Mouse (Mus musculus) thymus, postnatal 14 days (tissue): ENCODE measurements at regions not wholly inside any gene's neighbourhood (a gene's known extent, or its start where the extent isn't known, plus 50 kb on each side); places are given as distances from the start of the nearest gene placed in this dataset.

Experiments used
- DNase-seq: peaks from one replicate; pipeline ENCODE4 v3.0.0; 2021

DNA sequence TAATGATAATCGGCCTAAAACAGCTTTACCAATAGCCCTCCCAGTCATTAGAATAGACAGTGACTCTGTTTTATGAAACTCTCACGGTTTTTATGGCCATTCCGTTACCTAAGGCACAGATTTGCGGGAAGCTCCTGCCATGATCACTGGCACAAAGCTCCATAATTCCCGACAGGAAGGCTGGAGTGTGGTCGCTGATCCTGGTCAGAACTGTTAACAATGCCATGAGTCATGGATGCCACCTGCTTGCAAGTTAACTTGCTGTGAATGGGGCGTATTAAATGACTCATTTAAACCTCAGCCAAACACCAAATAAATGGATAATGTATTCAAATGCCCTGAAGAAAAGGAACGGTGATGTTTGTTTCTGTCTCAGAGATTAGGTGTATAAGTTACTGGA, 559.9 kb upstream of the Map3k7 start:
- no peak for DNase-seq

GRCm38 (mm10) chr4:31404840-31405714, 558.8 kb upstream of the Map3k7 start:
- DNase-seq = no peak

DNA sequence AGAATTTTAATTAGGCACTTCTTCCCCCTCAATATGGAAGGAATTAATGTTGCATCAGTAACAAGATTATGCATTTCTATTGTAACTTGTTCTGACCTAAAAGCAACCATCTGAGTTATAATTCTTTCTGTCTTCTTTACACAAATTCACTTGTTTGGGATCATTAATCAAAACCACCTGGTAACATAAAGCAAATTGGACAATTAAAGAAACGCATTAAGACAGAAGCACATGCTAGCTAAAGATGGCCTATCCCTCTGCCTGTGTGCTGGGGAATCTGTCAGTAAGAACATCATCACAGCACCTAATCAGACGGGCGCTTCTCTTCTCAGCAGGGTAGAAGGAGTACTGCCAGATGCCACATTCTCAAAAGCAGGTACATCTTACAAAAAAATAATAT, 553.7 kb upstream of the Map3k7 start:
- DNase-seq = no peak

GRCm38 (mm10) chr4:31411770-31412525, 551.9 kb upstream of the Map3k7 start:
- no peak for DNase-seq

- no peak for DNase-seq
Measured at GRCm38 (mm10) chr4:31417161-31417560, 546.7 kb upstream of the Map3k7 start.

DNA sequence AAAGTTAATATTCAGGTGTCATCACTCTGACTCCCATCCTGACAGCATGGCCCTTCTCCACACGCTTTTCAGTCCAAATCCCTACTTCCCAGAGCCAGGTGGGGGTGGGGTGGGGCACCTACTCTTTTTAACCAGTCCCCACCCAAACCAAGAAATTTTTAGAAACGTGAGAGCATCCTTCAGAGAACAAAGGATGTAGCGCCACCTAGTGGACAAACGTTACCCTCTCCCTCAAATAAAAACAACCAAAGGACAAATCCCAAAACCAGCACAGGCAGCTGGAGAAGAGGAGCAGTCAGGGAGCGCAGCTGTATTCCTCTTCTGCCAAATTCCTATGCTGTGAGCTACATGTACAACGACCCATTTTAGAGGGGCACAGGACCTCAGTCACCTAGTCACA, 544.7 kb upstream of the Map3k7 start:
- peak; percentile 9 for DNase-seq

DNA sequence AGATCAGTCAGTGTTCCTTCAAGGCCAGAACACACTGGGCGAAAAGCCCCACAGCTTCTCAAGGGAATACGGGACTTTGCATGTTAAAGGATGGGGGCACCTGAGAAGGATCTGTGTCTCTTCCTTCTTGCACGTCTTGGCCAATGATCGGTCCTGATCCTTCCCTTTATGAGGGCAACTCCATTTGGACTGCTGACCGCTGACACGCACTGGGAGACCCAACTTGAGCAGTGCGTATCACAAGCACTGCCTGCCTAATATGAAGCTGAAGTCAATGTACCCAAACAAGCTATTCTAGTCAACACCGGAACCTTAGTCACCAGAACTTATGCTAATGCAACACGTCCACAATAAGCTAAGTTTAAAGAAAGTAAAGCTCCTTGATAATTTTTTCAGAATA, 543.7 kb upstream of the Map3k7 start:
- no peak for DNase-seq

GRCm38 (mm10) chr4:31421386-31421785, 542.5 kb upstream of the Map3k7 start:
- no peak for DNase-seq

DNA sequence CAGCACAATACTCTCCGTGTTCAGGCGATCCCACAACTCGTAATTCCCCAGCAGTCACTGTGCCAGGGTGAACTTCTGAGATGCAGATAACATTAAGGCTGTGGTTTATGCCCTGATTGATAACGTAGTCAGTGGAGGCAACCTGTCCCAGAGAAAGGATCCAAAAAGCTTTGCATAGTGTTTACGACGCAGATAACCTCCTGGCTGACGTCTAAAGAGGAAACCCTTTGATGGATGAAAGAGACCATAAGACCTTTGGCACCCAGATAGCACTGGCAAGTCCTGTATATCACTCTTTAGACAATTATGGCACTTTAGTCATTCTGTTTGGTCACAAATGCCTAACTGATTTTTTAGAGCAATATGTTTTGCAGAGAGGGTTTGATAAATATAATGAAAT, 538.8 kb upstream of the Map3k7 start:
- DNase-seq = no peak

DNA sequence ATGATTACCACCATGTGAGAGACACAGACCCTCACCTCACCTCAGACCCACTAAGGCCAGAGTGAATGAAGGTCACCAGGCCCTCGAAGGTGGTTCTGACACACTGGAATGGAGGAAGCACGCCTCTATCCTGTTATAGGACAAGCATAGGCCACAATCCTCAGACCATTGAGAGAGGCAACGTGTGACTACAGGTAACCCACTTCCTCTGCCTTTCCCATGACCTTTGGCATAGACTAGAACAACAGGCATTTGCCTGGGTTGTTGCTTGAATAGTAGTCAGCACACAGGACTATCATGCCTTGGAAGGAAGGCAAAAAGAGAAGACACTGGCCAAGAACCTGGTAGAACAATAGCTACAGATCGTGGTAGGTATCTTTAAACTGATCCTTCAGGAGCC, 538.2 kb upstream of the Map3k7 start:
- DNase-seq = no peak

DNA sequence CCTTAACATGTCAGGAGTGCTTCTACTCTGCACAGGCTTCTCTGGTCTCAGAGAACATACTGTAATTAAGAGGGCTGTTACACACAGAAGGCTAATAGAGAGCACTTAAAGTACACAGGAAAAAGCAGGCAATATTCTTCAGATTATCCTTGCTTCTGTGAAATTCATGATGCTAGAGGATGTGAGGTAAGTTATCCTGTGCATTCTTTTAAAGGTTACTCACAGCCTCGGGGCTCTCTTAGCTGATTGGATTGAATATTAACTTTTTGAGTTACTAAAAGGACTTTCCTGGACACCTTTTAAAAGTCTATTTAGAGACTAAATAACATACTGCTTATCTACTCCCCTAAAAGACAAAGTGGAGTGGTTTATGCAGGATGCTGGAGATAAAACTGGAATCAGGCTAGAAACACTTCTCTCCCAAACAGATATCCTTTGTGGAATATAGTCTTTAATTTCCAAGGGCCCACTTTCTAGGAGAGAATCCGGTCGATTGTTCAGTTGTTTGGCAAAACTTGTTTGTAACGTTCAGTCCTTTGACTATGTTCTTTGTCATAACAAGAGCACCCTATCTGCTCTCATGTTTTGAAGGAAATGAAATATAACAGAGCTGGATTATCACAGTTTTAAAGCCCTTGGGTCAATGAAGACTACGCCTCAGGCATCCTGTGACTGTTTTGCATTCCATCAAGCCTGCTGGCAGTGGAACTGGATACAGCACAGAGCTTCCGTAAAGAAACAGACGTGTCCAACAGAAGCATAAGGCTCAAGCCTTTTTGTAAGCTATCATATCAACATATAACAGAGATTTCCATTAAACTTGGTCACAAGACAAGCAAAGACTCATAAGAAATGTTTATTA, 537.5 kb upstream of the Map3k7 start:
- DNase-seq = no peak

- no peak for DNase-seq
Measured at GRCm38 (mm10) chr4:31433943-31434342, 530.0 kb upstream of the Map3k7 start.

GRCm38 (mm10) chr4:31454898-31455297, 509.0 kb upstream of the Map3k7 start:
- no peak for DNase-seq

DNA sequence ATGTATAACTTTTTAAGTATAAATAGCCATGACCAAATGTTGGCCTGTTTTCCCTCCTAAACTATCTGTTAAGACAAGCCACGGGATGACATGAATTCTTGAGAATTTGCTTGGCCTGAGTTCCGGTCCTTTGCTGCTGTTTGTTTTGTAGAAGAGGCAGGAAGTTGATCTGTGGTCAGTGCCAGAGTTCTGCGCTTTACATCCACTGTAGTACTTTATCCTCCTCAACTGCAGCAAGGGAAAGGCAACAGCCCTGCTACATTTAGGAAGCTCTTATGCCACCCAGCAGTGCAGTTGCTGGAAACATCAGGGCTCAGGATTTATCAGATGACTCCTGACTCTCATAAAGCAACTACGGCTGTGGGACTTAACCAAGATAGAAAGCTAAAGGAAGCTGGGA, 508.4 kb upstream of the Map3k7 start:
- no peak for DNase-seq

- DNase-seq = no peak
Measured at GRCm38 (mm10) chr4:31462456-31462855, 501.4 kb upstream of the Map3k7 start.

GRCm38 (mm10) chr4:31463130-31463698, 500.7 kb upstream of the Map3k7 start:
- no peak for DNase-seq

DNA sequence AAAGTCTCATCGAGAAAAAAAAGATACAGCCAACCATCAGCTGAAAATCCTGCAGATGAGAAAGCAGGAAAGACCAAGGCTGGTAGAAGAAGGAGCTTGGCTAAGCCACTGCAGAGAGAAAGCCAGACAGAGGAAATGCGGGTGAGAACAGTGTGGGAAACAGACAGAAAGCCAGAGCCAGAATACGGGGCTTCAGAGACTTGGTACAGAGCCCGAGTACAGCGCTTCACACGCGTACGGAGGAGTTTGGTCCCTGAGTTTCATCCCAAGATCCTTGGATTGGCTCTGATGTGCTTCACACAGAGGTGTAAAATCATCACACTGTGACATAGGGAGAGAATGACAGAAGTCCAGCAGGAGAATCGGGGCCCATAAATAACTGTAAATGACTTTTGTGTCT, 495.6 kb upstream of the Map3k7 start:
- no peak for DNase-seq

GRCm38 (mm10) chr4:31469803-31470202, 494.1 kb upstream of the Map3k7 start:
- no peak for DNase-seq

DNA sequence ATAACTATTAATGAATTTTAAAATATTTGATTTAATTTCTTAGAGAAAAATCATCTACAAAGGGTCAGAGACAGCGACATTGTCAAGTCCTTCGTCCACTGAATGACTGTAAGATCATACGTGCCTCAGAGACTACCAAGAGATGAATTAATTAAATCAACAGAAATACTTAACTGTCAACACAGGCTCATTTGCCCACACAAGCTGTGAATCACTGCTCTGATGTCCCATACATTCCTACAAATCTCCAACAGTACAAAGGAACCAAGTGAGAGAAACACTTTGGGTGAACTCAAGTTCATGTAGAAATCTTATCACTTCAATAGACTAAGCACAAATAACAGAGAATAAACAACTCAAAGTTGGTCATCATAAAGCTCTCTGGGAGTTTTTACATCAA, 471.4 kb upstream of the Map3k7 start:
- DNase-seq = no peak

GRCm38 (mm10) chr4:31493087-31493511, 470.8 kb upstream of the Map3k7 start:
- no peak for DNase-seq

GRCm38 (mm10) chr4:31499888-31500287, 464.0 kb upstream of the Map3k7 start:
- no peak for DNase-seq

DNA sequence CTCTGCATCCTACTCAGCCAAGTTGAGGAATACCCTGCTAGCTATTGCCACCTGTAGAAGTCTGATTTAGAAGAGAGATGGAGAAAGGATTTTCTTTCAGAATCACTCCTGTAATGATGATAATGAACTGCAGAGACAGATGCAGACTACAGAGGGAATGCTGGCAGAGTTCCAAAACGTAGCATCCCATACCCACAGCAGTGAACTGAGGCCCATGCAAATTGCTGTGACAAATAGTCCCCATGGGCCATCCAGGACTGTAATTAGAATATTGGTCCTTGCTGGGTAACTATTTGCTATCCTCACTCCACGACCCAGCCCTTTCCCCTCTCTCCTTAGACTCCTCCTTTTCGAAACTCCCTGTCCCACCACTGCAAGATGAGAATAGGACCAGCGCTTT, 463.5 kb upstream of the Map3k7 start:
- DNase-seq = no peak

- DNase-seq = no peak
Measured at GRCm38 (mm10) chr4:31525638-31526207, 438.2 kb upstream of the Map3k7 start.
